Mouse (Mus musculus) midbrain, embryonic 15.5 days (tissue): Measurements from ENCODE around the gene Fam243. TPM values are rescaled to one million over a fixed set of nuclear protein-coding genes. Genes with fewer than 3 reads are reported as not detected.
A peak's percentile ranks its signal among the peaks of the same experiment; 100 is the strongest.

ENCODE experiments used
- ATAC-seq: fragments of 200-750 bp; cut with Nextera tagmentation; replicated peaks from 2 replicates; pipeline ENCODE4 v1.8.0; 2017; ENCODE audit warnings: moderate TSS enrichment
- H3K27ac ChIP-seq: fragments of 300-500 bp; sonication (generic); 2 replicates; pipeline ENCODE4 v1.5.1; 2015; ENCODE audit warnings: mild to moderate bottlenecking, inconsistent platforms
- H3K27me3 ChIP-seq: fragments of 300-500 bp; sonication (generic); replicated peaks from 2 replicates; pipeline ENCODE4 v1.6.1; 2015; ENCODE audit warnings: inconsistent platforms
- H3K36me3 ChIP-seq: fragments of 300-500 bp; sonication (generic); replicated peaks from 2 replicates; pipeline ENCODE4 v1.6.1; 2015; ENCODE audit warnings: inconsistent platforms
- H3K4me1 ChIP-seq: fragments of 300-500 bp; sonication (generic); 2 replicates; pipeline ENCODE4 v1.6.1; 2015; ENCODE audit warnings: inconsistent platforms
- H3K4me2 ChIP-seq: fragments of 300-500 bp; sonication (generic); 2 replicates; pipeline ENCODE4 v1.6.1; 2015; ENCODE audit warnings: inconsistent platforms, mild to moderate bottlenecking, moderate library complexity
- H3K4me3 ChIP-seq: fragments of 300-500 bp; sonication (generic); 2 replicates; pipeline ENCODE4 v1.5.1; 2015; ENCODE audit warnings: mild to moderate bottlenecking, inconsistent platforms
- H3K9ac ChIP-seq: fragments of 300-500 bp; sonication (generic); 2 replicates; pipeline ENCODE4 v1.6.1; 2015; ENCODE audit warnings: mild to moderate bottlenecking, inconsistent platforms
- H3K9me3 ChIP-seq: fragments of 300-500 bp; sonication (generic); 2 replicates; pipeline ENCODE4 v1.6.1; 2016; ENCODE audit warnings: inconsistent platforms
- WGBS: fragments of 180-500 bp; shearing (Covaris S2); methylation state at CpG from one replicate; pipeline ENCODE4 v1.1.7; 2015; ENCODE audit warnings: mixed read lengths; 5-methylcytosine and 5-hydroxymethylcytosine counted together
- polyA plus RNA-seq: library from polyadenylated mRNA; unstranded; fragments of >200 nt; fragmentation: Nextera tagmentation; extraction: Ambion mirVana; gene quantifications from 2 replicates; pipeline ENCODE4 v1.2.1, GENCODE M21; 2015

The Fam243 gene
- polyA plus RNA-seq, 1 experiment from 2014 or later: 0.06 TPM

DNA sequence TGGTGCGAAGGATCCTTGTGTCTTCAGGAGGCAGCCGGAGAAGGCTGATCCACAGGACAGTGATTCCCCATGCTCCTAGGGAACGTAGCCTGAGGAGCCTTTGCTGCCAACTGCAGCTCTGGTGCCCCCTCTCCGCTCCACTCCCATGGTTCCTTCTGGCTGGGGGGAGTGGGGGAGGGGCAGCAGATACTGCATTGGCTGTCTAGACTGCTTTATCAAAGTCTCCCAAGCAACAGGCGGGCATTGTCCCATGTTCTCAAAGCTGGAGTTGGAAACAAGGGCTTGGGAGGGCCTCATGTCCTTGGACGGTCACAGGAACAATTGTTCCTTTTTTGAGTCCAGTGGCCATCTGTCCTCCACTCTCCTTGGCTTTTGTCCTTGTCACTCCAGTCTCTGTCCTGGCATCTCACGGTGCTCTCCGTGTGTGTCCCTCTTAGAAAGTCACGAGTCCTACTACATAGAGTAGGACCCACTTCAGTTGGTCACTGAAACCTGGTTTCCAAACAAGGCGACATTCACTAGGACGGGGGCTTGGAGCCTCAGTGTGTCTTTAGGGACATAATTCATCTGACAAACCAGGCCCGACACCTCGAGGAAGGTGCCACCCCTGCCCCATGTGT lies 25.2 kb upstream of the Fam243 start:
- Histone ChIP-seq H3K4me2 (no peak overlapping the region), H3K36me3 (no peaks in the 10 kb centered on the region), H3K9ac (no peak overlapping the region), H3K27me3 (no peaks in the 10 kb centered on the region), H3K4me1 (peaks cover 4% of the 10 kb centered on the region; the same call in 1 of the 2 replicates), H3K4me3 (no peak overlapping the region), H3K27ac (no peak overlapping the region), H3K9me3 (no peaks in the 10 kb centered on the region)
- 55% methylated on average over 13 of the region's 13 CpGs for WGBS
- ATAC-seq: no peak

DNA sequence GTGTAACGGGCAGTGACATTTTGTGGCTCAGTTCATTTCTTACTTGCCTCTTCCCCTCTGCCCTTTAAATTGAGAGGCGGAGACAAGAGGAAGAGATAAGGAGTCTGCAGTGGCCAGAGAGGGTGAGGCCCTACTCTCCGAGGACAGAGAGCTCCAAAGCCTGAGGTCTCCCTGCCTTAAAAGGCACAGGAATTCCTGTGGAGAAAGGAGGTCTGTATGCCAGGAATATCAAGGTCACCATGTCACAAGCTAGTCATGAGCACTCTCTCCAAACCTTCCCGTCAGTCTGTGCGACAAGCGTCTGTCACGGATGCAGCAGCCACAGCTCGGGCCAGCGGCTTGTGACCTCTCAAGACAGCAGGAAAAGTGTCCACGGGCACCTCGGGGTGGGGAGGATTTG lies 23.9 kb upstream of the Fam243 start:
- peaks cover 13% of the 10 kb centered on the region; the same call in 1 of the 2 replicates for H3K4me1 ChIP-seq
- no peaks in the 10 kb centered on the region for H3K27me3 ChIP-seq
- H3K4me2 ChIP-seq: no peak overlapping the region
- 68% methylated on average over 11 of the region's 11 CpGs for WGBS
- H3K4me3 ChIP-seq: no peak overlapping the region
- H3K9me3 ChIP-seq: no peaks in the 10 kb centered on the region
- H3K9ac ChIP-seq: no peak overlapping the region
- H3K36me3 ChIP-seq: no peaks in the 10 kb centered on the region
- H3K27ac ChIP-seq: no peak overlapping the region
- ATAC-seq: no peak

DNA sequence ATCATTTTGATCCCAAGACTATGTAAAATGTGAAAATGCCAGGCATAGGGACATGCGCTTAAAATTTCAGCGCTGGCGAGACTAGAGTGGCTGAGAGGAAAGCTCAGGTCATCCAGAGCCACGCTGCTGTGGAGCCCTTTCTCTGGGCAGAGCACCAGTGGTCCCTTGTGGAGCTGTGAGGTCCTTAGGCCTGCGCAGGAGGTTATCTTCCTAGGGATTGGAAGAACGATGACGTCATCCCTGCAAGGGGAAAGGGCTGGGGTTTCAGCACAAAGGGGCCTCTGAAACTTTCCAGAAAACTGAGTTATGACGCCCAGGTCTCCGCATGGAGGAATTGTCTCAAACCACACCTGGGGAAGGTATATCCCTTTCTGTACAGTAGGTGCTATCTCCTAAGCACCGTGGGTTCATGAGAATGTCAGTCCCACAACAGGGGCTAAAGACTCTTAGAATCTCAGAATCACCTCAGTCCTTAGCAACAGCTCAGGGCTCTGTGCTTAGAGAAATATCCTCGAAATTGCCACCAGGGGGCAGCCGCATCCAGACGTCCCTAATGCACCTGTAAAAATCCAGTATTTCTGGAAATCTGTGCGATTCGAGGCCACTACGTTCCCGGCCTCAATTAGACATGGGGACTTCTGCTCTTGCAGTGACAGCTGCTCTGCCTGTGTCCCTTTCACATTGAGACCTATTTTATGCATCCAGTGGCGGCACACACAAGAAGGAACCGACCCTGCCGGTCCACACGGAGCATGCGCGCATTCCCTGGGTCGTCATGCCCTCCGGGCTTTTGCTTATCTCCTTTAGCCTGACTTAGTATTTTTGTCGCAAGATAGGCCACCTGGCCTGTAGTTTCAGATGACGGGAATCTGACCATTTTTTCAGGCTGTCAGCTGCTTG lies 19.6 kb upstream of the Fam243 start:
- Histone ChIP-seq H3K4me3 (peak overlapping the region; percentile 32), H3K27me3 (no peaks in the 10 kb centered on the region), H3K9ac (peak overlapping the region; percentile 42; the same call in 1 of the 2 replicates), H3K4me1 (peaks cover 14% of the 10 kb centered on the region; the same call in 1 of the 2 replicates), H3K36me3 (no peaks in the 10 kb centered on the region), H3K27ac (peak overlapping the region; percentile 61; the same call in 1 of the 2 replicates), H3K9me3 (no peaks in the 10 kb centered on the region), H3K4me2 (peak overlapping the region; percentile 58)
- 29% methylated on average over 27 of the region's 27 CpGs for WGBS
- peak; percentile 78 for ATAC-seq

DNA sequence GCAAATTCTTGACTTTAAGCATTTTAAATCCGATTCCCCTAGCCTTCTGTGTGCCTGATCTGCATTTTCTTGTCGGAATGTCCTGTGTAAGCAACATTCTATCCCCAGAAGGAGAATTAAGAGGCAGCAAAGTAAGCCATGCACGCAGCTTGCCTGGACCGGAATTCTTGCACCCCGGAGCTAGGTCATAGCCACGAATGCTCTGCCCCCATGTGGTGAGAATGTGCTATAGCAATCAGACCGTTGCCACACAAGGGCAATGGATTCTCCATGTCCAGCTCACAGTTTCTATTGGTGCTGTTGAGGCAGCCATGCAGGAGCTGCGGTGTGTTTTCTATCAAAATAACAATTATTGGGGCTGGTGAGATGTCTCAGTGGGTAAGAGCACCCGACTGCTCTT lies 15.0 kb upstream of the Fam243 start:
- Histone ChIP-seq H3K27me3 (no peaks in the 10 kb centered on the region), H3K9me3 (no peaks in the 10 kb centered on the region), H3K4me3 (no peak overlapping the region), H3K27ac (no peak overlapping the region), H3K9ac (no peak overlapping the region), H3K36me3 (no peaks in the 10 kb centered on the region), H3K4me2 (no peak overlapping the region; the same call in 1 of the 2 replicates), H3K4me1 (peaks cover 12% of the 10 kb centered on the region; the same call in 1 of the 2 replicates)
- ATAC-seq: 0 out of 2 replicates have a peak, but pooled peaks have one; percentile 35
- 7% methylated on average over 9 of the region's 9 CpGs for WGBS

DNA sequence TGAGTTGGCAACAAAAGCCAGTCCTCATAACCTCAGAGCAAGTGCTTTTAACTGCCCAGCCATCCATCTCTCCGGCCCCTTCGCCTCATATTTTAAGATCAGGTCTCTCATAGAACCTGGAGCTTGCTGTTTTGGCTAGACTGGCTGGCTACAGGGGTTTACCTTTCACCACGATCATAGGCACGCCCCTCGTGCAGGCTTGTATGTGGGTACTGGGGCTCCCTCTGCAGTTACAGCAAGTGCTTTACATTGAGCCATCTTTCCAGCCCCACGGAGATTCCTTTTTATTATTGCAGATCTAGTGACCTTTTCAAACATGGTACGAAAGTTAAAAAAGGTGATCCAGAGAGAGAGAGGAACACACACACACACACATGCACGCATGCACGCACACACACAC lies 13.4 kb upstream of the Fam243 start:
- H3K4me1 ChIP-seq: 0 out of 2 replicates have a peak, but pooled peaks cover 4% of the 10 kb centered on the region
- 62% methylated on average over 9 of the region's 9 CpGs for WGBS
- H3K9ac ChIP-seq: no peak overlapping the region
- H3K4me2 ChIP-seq: no peak overlapping the region
- H3K36me3 ChIP-seq: no peaks in the 10 kb centered on the region
- H3K27me3 ChIP-seq: no peaks in the 10 kb centered on the region
- no peaks in the 10 kb centered on the region for H3K9me3 ChIP-seq
- H3K27ac ChIP-seq: no peak overlapping the region
- no peak overlapping the region for H3K4me3 ChIP-seq
- ATAC-seq: no peak

DNA sequence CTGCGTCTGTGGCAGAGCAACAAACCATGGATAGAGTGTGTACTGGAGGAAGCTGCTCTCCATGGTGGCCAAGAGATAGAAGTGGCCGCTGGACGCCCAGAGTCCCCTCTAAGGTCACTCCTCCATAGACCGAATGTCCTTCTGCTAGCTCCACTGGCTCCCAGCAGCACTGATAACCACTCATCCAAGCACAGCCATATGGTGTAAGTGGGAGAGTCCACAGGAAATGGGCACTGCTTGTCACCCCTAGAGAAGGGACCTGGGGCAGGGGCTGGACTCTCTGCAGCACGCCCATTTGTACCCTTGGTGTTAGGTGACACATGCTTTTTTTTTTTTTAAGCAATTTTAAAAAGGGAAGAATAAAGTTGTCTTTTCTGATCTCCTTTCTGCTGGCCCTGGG lies 9.7 kb upstream of the Fam243 start:
- H3K36me3 ChIP-seq: no peaks in the 10 kb centered on the region
- H3K9ac ChIP-seq: no peak overlapping the region
- no peak for ATAC-seq
- 80% methylated on average over 5 of the region's 5 CpGs for WGBS
- H3K4me1 ChIP-seq: no peaks in the 10 kb centered on the region
- no peak overlapping the region for H3K4me3 ChIP-seq
- H3K27me3 ChIP-seq: no peaks in the 10 kb centered on the region
- H3K9me3 ChIP-seq: no peaks in the 10 kb centered on the region
- H3K27ac ChIP-seq: no peak overlapping the region
- H3K4me2 ChIP-seq: no peak overlapping the region

DNA sequence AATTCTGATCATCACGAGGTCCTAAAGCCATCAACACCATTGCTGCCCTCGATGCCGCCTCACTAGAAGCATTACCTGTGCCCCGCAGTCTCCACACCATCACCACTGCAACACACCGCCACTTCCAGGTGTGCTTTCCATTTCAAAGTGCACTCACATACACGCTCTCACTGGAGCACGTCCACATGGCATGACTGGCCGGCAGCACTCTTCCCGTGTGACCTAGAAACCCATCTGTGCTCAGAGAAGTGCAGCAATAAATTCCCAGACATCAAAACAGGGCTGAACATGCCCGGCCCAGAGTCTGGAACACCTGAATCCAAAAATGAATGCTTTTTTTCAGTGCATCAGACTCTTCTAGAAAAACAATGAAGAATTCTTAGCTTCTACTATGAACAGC lies 6.7 kb upstream of the Fam243 start:
- peaks cover 2% of the 10 kb centered on the region; the same call in 1 of the 2 replicates for H3K4me1 ChIP-seq
- H3K4me3 ChIP-seq: no peak overlapping the region
- no peaks in the 10 kb centered on the region for H3K27me3 ChIP-seq
- no peak overlapping the region for H3K27ac ChIP-seq
- ATAC-seq: no peak
- H3K36me3 ChIP-seq: no peaks in the 10 kb centered on the region
- no peak overlapping the region for H3K4me2 ChIP-seq
- WGBS: 91% methylated on average over 10 of the region's 10 CpGs
- no peak overlapping the region for H3K9ac ChIP-seq
- H3K9me3 ChIP-seq: no peaks in the 10 kb centered on the region

DNA sequence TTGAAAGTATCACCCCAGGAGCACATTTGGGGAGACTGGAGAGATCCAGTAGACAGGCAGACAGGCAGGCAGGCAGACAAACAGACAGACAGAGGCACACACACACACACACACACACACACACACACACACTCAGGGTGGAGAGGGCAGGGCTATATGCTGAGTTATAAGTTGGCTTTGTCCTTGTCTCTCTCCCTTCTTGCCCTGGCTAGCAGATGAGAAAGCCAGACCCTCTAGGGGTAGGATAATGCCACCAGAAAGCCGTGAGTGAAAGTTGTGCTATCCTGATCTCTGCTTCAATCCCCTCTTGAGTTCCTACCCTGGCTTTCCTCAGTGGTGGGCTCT lies 3.8 kb upstream of the Fam243 start:
- no peaks in the 10 kb centered on the region for H3K9me3 ChIP-seq
- H3K4me2 ChIP-seq: no peak overlapping the region
- 9% methylated on average over 1 of the region's 1 CpGs for WGBS
- H3K9ac ChIP-seq: no peak overlapping the region
- no peaks in the 10 kb centered on the region for H3K36me3 ChIP-seq
- no peaks in the 10 kb centered on the region for H3K27me3 ChIP-seq
- H3K27ac ChIP-seq: no peak overlapping the region
- no peak overlapping the region for H3K4me3 ChIP-seq
- no peak for ATAC-seq
- peaks cover 2% of the 10 kb centered on the region; the same call in 1 of the 2 replicates for H3K4me1 ChIP-seq

DNA sequence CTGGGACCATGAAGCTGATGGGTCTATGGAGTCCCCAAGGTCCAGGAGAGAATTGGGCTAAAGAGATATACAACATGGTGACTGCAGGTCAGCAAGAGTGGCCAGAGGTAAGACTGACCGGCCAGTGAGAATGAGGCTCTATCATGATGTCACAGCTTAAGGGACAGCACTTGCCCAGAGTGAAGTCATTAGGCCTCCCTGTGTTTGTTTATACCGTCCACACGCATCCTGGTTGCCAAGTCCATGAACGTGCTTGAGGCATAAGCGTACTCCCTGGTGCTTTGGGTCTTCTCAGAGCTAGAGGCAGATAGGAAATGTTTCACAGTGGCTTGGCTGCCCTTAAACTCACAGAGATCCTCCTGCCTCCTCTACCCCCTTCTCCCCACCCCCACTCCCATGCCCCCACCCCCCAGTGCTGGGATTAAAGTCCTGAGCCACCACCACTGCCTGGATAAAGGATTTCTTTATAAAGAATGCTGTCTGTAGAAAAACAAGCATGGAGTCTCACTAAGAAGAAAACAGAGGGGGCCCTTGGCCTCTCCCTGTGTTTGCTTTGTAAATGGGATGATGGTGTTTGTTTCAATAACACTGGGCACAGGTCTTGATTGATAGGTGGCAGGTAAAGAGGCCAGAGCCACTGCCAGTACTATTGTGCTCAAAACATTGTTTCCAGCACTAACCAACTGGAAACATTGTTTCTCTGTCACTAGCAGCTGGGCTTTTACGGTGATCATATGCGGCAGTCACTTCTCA lies 3.2 kb upstream of the Fam243 start:
- Histone ChIP-seq H3K4me1 (peaks cover 2% of the 10 kb centered on the region; the same call in 1 of the 2 replicates), H3K9me3 (no peaks in the 10 kb centered on the region), H3K9ac (no peak overlapping the region), H3K4me3 (no peak overlapping the region), H3K27ac (no peak overlapping the region), H3K36me3 (no peaks in the 10 kb centered on the region), H3K4me2 (no peak overlapping the region), H3K27me3 (no peaks in the 10 kb centered on the region)
- no peak for ATAC-seq
- WGBS: 14% methylated on average over 7 of the region's 7 CpGs

DNA sequence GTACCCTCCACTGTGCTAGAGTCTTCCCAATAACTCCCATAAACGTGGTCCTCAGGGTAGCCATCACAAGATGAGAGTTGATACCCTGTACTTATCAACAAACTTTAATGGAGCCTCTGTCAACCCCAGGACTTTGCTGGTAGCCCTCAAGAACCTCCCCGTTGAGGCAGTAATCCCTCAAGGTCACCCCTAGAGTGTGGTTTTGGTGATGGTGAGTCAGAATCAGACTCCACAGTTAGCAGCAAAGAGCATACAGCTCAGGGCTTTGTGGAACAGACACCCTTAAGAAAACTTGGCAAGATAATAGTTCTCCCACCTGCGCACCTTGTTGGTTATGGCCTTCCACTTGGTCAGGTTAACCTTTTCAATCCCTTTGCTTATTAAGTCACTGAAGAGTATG lies 880 bp downstream of the Fam243 start:
- no peak overlapping the region for H3K9ac ChIP-seq
- H3K4me2 ChIP-seq: no peak overlapping the region
- no peak overlapping the region for H3K4me3 ChIP-seq
- H3K36me3 ChIP-seq: no peaks in the 10 kb centered on the region
- no peak overlapping the region for H3K27ac ChIP-seq
- 85% methylated on average over 3 of the region's 3 CpGs for whole genome bisulfite sequencing
- no peak for ATAC-seq
- H3K4me1 ChIP-seq: peaks cover 2% of the 10 kb centered on the region; the same call in 1 of the 2 replicates
- no peaks in the 10 kb centered on the region for H3K27me3 ChIP-seq
- no peaks in the 10 kb centered on the region for H3K9me3 ChIP-seq

DNA sequence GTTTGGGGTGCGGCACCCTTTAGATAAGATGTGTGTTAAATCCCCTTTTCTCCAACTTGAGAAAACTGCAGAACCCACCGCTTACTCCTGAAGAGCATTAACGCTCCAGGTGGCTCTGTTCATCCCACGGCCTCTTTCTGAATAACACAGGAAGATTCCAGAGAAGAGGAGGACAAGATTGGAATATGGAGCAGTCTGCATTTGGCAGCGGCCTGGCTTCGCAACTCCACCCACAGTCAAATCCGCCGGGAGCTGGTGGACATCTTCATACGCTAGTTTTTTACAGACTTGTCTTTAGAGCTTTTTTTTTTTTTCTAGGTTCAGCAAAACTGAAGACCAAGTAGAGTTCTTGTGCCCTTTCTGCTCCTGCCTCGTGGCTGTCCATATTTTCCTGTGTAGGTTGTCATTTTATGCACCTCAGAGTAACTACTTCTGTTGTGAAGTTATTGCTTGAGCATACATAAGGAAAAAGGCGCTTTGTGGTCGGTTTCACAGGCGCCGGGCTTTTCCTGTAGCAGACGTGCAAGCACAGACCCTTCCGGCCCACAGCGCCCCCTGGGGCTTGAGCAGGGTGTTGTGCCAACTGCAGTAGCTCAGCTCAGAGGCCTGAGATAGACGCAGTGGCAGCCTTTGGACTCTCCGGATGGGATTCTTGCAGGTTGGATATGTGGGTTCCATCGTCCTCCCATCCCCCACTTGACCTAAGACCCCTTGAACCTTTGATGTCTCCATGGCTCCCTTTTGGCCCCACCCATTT lies 1.7 kb downstream of the Fam243 start:
- H3K4me3 ChIP-seq: no peak overlapping the region
- 65% methylated on average over 20 of the region's 20 CpGs for WGBS

More for the DNA sequence above, 1.7 kb downstream of the Fam243 start:
- H3K27ac ChIP-seq: no peak overlapping the region
- H3K4me1 ChIP-seq: peaks cover 3% of the 10 kb centered on the region; the same call in 1 of the 2 replicates
- no peak overlapping the region for H3K9ac ChIP-seq
- H3K36me3 ChIP-seq: no peaks in the 10 kb centered on the region
- H3K4me2 ChIP-seq: no peak overlapping the region
- no peak for ATAC-seq
- H3K27me3 ChIP-seq: no peaks in the 10 kb centered on the region
- H3K9me3 ChIP-seq: no peaks in the 10 kb centered on the region
